Mouse (Mus musculus): ENCODE measurements around the gene Tfdp2.

Tfdp2 gene

DNA sequence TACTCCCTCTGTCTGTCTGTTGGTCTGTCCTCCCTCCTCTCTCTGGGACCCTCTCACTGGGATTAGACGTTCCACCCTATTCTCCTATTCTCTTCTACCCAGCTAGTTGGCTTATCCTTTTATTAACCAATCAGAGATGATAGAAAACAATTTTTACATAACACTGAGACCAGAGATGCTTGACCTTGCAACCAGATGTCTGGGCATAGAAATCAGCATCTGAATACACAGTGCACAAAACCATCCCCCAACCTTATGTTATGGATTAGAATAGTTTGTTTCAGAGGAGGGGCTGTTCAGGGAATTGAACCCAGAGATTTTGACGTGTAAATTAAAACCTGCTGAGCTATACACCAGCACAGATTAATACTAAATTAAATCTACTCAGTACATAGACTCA, 34.2 kb downstream of the Tfdp2 start:
- DNase-seq = no peak

DNA sequence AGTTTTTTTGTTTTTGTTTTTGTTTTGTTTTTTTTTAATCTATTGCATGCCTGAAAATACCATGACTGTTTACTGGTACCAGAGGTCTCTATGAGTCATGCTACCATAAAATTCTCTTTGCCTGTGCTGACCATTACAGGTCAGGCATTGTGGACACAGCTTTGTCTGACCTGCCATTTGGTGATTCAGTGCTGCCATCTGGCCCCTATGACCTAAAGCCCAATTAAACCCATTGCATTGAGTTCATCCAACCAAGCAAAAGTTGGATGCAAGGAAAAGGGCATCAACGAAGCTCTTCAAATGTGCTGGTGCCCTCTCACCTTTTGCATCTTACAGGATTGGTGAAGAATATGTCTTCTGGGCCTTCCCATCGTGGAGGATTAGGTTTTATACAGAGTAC, 39.4 kb downstream of the Tfdp2 start:
- DNase-seq = no peak

DNA sequence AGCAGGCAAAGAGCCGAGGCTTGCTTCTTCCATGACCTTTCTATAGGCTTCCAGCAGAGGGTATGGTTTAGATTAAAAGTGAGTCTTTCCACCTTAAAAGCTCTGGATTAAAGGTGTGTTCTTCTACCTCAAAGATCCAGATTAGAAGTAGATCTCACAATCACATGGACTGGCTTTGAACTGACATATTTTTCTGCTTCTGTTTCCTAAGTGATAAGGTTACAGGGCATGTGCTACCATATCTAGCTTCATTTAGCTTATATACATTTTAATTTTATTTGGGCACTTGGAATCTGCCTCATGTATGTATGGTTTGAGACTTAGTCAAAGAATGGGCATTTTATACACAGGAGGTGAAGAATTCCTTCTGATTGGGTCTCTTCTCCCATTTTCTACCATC, 41.3 kb downstream of the Tfdp2 start:
- DNase-seq = no peak

DNA sequence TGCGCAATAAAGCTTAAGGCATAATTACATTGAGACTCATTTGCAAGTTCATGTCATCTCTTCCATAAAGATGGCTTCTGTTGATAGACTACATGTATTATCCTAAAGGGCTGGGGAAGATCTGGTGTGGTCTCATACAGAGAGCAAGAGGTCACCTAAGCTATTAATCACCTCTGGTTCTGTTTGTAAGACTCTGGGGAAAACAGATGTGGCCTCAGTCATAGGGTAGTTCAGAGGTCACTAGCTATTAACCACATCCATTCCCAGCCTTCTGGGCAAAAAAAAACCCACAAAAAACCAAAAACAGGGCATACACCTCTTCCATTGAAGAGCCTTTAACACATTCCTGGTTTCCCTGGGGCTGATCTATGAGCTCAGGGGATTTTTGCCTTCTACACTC, 42.2 kb downstream of the Tfdp2 start:
- no peak for DNase-seq

DNA sequence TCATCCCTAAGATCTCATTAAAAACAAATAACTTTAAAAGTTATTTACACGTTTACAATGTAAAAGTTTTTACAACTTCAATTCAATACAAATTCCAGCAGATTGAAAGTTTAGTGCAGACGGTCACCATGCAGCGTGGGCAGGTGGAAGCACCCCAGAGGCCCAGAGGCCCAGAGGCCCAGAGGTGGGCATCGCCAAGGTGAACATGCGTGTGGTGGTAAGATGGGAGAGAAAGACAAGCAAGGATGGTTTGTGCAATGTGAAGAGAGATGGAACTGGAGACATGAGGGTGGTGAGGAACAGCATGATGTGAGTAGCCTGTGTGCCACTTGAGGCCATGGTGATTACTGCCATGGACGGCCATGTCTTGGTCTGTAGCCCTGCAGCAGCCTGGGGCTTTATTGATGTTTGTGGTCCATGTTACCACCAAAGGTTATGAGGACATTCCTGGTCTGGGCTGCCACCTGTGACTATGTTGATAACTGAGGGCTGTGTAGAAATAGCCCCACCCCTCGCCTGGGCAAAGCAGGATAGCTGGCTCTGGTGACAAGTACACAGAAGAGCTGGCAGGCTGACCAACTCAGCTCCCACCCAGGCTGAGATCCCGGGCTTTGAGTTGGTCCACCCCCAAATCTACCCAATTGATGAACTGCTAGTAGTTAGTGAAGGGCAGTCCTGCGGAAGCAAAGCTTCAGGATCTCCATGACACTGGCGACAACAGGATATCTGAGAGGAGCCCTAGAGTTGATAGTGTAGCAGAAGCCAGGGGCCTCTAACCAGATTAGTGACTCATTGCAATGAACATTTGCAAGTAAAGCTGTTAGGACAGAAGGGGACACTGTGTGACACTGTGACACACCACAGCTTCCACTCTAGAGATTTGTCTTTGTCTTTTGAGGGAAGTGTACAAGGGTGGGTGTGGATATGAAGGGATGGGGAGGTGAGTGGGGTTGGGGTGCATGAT, 45.3 kb downstream of the Tfdp2 start:
- DNase-seq = no peak

DNA sequence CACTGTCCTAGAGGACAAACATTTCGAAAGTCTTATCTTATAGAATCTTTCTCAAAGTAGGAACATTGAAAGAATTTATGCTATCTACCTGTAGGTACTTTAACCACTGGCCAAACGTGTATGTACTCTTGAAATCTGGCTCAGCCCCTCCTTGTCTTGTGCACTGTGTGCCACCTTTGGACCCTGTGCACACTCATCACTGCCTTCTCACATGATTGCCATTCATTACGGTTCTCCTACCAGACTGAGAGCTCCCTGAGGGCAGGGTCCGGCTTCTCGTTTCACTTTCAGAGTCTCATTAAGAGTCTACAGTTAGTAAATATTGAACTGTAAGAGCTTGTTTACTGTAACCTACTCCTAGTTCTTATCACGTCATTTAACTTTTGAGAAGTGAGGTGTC, 47.8 kb downstream of the Tfdp2 start:
- DNase-seq = no peak

GRCm38 (mm10) chr9:96254812-96255211, 58.7 kb downstream of the Tfdp2 start:
- DNase-seq = no peak

- DNase-seq = no peak
Observed at GRCm38 (mm10) chr9:96258478-96258877, 62.4 kb downstream of the Tfdp2 start.

GRCm38 (mm10) chr9:96259017-96259512, 63.0 kb downstream of the Tfdp2 start:
- no peak for DNase-seq

DNA sequence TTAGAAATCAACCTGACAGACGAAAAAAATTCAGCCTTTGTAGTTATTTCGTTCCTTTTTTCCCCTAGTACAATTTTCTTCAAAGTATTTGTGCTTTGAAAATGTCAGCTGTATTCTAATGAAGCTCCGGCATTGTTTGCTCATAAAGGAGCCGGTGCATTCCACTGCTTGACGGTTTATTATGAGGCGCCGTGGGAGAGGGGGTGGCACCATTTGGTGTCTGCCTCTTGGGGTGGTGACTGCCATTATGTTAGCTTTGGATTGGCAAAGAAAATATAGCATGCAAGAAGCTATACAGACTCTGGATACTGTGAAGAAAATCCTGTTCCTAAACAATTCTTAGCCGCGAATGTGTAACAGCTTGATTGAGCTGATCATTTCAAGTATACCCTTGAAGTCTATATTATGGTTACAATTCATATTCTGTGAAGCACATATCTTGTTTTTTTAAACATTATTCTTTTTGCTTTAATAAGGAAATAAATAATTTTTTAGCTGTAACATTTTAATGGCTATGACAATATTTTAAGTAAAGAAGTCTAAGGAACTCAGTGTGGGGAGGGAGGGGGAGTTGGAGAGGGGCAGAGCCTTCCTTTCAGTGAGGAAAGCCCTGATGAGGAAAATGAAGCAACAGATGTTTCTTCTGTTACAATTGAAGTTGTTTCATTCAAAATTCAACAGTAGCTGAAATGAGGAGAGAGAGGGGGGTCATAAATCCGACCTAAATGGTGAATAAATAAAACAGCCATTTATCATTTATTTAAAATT, 63.9 kb downstream of the Tfdp2 start:
- DNase-seq = no peak

GRCm38 (mm10) chr9:96261101-96261500, 65.0 kb downstream of the Tfdp2 start:
- no peak for DNase-seq

DNA sequence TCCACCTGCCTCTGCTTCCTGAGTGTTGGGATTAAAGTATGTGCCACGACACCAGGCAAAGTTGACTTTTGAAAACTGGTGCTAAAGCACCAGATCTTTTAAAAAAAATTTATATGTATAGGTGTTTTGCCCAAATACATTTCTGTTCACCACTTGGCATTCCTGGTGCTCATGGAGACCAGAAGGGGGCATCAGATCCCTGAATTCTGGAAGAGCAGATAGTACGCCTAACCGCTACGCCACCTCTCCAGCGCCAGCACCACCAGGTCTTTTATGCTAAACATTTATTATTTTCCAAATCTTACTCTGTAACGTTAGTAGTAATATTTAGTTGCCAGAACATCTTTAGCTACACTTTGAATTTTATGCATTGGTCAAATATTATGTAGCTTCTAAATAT, 65.9 kb downstream of the Tfdp2 start:
- DNase-seq = no peak

DNA sequence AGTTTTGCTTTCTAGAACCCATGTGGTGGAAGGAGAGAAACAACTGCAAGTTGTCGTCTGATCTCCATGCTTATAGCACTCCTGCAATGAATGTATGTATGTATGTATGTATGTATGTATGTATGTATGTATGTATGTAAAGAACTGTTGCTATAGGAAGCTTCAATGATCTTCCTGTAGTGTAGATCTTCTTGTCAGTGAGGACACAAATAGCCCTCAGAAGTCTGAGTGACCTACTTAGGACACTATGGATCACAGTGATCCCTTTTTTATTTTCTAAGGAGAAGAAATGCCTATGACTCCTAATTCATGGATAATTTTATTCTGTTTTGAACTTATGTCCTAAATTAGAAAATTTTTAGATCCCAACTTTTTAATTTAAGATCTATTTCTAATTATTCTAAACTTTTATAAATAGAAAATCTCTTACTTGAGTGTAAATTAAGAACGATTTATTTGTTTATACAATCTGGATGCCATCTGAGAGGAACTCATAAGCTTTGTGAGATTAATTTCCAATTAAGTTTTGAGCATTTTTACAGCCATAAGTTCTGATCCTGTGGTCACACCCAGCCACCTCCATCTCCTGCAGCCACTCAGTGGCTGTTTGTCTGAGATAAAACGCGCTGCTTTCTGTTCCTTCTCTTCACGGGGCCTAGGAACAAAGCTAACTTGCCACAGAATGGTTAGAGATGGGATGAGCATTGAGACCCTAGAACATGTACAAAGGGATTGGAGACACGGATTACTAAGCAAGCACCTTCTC, 70.9 kb downstream of the Tfdp2 start:
- no peak for DNase-seq

DNA sequence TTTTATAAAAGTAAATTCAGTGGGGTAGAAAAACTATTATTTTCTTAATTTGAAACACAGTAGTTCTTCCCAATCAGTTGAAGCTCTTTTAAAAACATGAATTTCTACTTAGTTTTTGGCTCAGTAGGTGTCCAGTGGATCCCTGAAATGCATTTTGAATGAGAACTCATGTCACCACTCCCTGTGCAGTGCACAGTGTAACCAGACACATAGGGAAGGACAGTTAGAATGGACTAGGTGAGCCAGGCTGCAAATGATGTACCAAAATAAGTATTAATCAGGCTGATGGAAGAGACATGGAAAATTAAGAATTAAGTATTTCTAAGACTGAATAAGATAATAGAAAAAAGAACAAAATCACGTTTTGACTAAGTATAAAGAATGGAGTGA, 71.5 kb downstream of the Tfdp2 start:
- DNase-seq = no peak

GRCm38 (mm10) chr9:96269726-96270125, 73.7 kb downstream of the Tfdp2 start:
- peak; percentile 6 for DNase-seq

DNA sequence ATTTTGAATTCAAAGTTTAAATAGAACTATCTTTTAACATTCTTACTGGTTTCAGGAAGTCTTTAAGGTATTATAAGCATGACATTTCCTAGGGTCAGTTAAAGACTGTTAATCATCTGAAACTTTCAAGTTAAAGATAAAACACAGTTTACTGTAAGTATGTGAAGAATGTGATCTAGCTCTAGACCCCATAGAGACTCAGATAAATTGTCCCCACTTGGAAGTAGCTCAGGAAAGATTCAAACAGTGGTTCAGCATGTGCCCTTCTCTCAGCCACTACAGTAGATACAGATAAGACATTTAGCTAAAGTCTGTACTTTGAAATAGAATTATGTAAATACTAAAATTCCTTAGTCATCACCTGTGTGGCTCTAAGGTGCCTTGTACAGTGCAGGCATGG, 79.5 kb downstream of the Tfdp2 start:
- DNase-seq = no peak

- DNase-seq = no peak
Observed at GRCm38 (mm10) chr9:96281497-96281896, 85.4 kb downstream of the Tfdp2 start.

DNA sequence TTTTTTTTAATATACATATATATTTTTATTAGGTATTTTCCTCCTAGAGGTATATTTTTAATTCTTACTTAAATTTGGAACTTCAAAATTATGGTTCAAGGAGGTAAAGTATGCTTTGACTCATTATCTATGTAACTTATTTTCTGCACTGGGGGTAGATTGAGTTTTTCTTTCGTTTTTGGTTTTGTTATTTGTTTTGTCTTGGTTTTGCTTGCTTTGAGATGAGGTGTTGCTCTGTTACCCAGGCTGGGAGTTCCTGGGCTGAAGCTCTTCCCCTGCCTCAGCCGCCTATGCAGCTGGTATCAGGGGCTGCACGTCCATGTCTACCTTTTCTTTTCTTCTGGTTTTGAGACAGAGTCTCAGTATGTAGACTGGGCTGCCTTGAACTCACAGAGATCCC, 86.0 kb downstream of the Tfdp2 start:
- no peak for DNase-seq

- DNase-seq = no peak
Observed at GRCm38 (mm10) chr9:96284916-96285315, 88.8 kb downstream of the Tfdp2 start.

- no peak for DNase-seq
Observed at GRCm38 (mm10) chr9:96292144-96292543, 96.1 kb downstream of the Tfdp2 start.

DNA sequence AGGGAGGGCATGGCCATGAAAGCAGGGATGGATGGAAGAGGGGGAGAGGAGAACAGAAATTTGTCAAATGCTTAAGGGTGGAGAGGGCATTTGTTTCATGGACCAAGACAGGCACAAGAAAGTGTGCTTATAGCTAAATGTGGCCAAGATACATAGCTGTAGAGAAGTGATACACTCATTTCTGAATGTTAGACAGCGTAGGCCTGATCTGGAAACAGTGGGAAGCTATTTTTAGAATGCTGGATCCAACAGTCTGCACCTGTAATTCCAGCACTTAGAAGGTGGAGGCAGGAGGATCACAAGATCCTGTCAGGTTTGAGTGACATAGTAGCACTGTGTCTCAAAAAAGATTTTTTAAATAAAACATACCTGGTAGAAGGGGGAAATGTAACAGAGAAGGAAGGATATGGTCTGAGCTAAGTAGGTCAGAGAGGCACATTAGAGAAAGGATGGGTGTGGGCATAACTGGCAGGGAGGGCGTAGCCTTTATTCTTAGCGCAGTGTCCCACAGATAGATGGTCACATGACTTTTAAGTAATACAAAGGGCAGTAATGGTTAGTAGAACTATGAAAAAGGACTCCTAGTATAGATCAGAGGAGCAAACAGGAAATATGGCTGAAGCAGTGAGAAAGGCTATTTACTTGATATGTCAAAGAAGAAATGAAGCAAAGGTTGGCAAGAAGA, 103.4 kb downstream of the Tfdp2 start:
- DNase-seq = no peak

GRCm38 (mm10) chr9:96308816-96309215, 112.7 kb downstream of the Tfdp2 start:
- no peak for DNase-seq

- no peak for DNase-seq
Observed at GRCm38 (mm10) chr9:96312074-96312473, 116.0 kb downstream of the Tfdp2 start.
